Mouse (Mus musculus) retina, postnatal 7 days (tissue): ENCODE measurements around the gene Glod4.

Source experiments
- DNase-seq: peaks from one replicate; pipeline ENCODE4 v3.0.0-alpha.2; 2012; ENCODE audit warnings: low read depth, low spot score

Gene Glod4

GRCm38 (mm10) chr11:76148055-76149008 is 95.2 kb downstream of the Glod4 start:
- no peak for DNase-seq

DNA sequence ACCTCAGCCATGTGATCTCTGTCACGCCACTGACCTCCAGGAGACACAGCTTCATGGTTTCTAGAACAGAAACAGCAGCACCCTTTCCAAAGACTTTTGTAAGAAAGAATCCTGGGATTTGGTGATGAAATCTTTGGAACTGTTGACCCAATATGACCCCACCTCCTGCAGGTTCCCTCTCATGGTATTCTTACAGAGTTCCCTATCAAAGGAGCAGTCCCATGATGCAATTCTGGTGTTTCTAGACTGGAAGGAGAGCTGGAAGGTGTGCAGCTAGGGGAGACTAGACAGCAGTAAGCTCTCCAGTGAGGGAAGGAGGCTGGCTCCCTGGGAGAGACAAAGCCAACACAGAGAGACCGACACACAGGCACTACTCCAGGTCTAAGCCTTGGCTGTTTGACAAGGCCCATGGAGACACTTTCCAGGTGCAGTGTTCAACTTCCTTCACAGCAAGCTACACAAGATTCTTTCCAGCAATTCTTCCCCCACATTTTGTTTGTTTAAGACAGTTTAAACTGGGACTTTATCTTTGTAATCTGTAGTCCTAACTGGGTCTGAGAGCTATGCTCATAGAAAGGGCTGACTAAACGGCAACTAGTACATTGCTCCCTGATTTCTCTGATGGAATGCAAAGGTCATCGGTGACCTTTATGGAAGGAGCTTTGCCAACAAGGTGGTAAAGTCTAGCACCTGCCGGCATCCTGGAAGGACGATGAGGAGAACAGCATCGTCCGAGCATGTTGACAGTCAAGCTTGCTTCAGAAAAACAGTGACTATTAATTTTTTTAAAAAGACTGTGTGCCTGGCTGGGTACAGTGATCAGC is 97.1 kb downstream of the Glod4 start:
- no peak for DNase-seq

DNA sequence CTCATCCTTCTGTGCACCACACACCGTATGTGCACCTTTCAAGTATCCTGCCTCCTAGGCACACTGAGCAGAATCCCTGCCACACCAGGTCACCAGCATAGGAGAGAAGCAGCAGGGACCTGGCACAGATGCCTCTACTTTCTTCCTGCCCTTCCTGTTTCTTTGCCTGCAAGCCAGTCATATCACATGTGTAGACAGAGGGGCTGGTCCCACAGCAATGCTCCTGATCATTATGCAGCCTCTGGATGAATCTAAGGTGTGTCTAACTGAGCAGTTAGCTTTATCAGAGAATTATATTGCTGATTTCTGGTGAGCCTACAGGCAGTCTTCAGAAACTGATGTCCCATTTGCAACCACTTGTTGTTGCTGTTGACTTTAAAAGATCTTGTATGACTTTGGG is 98.4 kb downstream of the Glod4 start:
- no peak for DNase-seq

- no peak for DNase-seq
Measured at GRCm38 (mm10) chr11:76144386-76144785, 99.1 kb downstream of the Glod4 start.

DNA sequence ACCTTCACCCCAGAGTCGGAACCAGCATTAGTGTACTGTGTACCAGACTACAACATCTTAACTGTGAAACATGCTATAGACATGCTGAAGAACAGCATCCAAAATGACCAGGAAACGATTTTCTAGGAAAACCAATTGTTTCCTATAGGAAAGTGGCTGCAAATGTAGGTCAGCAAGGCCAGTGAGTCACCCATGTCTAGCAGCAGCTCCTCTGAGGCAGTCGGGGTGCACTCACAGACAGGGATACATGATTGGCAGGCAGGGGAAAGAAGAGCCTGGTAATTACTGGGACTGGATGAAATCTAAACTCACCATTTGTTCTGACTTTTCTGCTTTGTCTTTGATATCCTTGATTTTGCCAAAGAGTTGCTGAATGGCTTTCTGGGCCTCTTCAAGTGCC is 105.5 kb downstream of the Glod4 start:
- no peak for DNase-seq

- DNase-seq: no peak
Measured at GRCm38 (mm10) chr11:76135641-76136437, 107.7 kb downstream of the Glod4 start.

GRCm38 (mm10) chr11:76130859-76131258 is 112.7 kb downstream of the Glod4 start:
- DNase-seq: no peak

DNA sequence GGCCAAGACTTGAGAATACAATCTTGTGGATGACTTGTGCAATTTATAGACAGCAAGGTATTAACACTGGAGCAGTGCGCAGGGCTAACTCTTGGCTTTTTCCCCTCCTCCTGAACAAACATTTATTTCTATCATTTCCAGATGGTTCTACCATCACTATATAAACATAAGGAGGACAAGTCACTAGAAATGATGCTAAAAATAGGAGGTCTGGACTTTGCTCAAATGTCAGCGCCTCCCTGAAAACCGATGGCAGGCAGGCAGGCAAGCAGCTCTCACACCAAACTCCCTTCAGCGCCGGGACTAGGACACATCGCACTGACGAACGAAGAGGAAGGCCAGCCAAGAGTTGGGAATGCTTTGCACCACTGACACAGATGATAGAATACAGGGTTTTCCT is 118.1 kb downstream of the Glod4 start:
- DNase-seq: no peak

DNA sequence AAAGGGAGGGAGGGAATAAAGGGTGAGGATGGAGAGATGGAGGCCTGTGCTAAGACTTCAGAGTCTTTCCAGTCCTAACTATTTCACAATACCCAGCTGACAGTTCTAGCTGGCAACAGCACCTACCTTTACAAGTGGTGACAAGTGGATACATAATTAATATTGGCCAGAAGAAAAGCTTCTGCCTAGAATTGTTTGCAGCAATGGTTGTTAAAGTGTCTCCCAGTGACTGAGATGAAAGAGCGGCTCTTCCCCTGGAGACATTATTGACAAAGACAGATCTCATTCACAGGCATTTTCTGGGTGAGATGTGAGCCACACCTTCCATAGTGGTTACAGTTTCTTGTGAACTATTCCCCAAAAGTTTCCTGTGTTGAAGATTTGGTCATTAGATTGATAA is 120.0 kb downstream of the Glod4 start:
- DNase-seq: no peak

- DNase-seq: no peak
Measured at GRCm38 (mm10) chr11:76122571-76122970, 121.0 kb downstream of the Glod4 start.

DNA sequence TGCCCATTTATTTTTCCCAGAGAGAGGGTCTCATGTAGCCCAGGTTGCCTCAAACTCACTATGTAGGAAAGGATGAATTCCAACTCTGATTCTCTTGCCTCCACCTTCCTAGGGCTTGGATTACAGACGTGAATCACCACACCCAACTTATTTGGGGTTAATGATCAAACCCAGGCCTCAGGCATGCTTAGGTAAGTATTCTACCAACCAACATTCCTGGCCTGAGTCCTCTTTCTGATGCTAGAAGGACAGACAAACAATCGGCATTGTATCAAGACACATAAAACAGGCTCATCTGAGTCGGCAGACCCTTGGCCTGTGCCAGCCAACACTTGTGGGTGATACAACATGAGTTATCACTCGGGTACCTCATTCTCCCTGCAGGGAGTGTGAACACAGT is 122.4 kb downstream of the Glod4 start:
- DNase-seq: no peak

DNA sequence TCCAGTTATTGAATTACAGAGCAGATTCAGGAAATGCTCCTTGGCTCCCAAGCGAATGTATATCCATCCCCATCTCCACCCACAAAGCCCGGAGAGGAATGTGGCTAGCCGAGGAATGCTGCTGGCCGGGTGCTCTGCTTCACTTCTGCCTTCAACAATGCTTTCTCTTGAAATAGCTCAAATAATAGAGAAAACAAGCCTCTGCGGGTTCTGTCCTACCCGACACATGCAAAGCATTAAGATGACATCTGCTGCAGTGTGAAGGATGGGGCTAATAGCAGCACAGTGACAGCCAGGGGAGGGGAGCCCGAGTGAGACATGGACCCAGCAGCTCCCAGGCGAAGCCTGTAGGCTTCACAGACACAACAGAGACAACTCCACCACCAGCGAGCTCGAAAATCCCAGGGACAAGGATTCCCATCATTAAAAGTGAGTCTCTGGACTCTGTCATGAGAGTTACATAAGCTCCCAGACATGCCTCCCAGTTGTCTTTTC is 123.1 kb downstream of the Glod4 start:
- DNase-seq: no peak

GRCm38 (mm10) chr11:76110416-76110815 is 133.1 kb downstream of the Glod4 start:
- no peak for DNase-seq

DNA sequence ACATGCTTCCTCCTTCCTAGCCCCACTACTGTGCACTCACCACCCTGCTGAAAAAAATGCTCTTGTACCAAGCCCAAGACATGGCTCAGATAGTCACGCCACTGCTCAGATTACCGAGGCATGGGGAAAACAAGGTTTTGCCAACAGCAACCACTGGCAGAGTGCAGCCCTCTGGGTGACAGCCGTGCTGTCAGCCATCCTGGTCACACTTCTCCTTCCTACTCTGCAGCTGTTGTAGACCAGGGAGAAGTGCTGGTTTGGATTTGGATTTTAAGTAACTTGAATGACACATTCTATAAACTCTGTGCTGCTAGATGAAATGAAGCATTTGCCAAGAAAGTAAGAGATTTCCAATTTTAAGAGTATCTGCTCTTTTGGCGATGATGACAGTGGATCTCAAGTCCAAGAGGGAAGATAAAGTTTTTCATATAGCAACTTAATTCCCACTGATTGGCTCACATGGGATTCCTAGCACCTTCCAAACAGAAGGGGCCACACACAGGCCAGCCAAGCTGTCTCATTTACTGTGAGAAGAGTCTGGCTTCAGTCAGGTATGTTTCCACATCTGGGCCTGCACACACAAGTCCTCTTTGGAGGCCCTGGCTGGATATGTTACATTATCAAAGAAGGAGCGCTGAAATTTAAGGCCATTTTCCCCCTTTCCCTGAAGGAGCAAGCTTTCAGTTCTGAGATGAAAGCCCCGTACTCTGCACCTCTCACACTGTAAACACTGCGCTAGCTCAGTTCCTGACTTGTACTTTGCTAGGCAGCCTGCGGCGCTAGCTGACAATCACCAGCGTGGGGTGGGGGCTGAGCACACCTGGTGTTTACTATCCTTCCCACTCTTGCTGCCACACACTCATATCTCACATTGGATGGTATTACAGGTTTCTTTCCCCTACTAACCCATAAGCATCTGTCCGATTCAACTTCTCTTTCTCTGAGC is 136.7 kb downstream of the Glod4 start:
- DNase-seq: no peak

GRCm38 (mm10) chr11:76101154-76101553 is 142.4 kb downstream of the Glod4 start:
- DNase-seq: no peak

- DNase-seq: no peak
Measured at GRCm38 (mm10) chr11:76099193-76099975, 144.1 kb downstream of the Glod4 start.

- no peak for DNase-seq
Measured at GRCm38 (mm10) chr11:76093610-76094009, 149.9 kb downstream of the Glod4 start.

- DNase-seq: no peak
Measured at GRCm38 (mm10) chr11:76089776-76090175, 153.7 kb downstream of the Glod4 start.

GRCm38 (mm10) chr11:76088506-76088905 is 155.0 kb downstream of the Glod4 start:
- DNase-seq: no peak
